Mouse (Mus musculus) liver, embryonic 16.5 days (tissue): ENCODE measurements around the gene Madcam1. TPM values are rescaled to one million over a fixed set of nuclear protein-coding genes. Genes with fewer than 3 reads are reported as not detected.
A peak's percentile ranks its signal among the peaks of the same experiment; 100 is the strongest.

Source experiments
- ATAC-seq: fragments of 200-750 bp; cut with Nextera tagmentation; 2 replicates; pipeline ENCODE4 v1.8.0; 2017; ENCODE audit warnings: low read depth, mild to moderate bottlenecking, moderate number of reproducible peaks, moderate library complexity
- H3K27ac ChIP-seq: fragments of 300-500 bp; sonication (generic); 2 replicates; pipeline ENCODE4 v1.5.1; 2014; ENCODE audit warnings: mild to moderate bottlenecking, low read length
- H3K27me3 ChIP-seq: fragments of 300-500 bp; sonication (generic); 2 replicates; pipeline ENCODE4 v1.6.1; 2014; ENCODE audit warnings: low read depth, low read length, mixed read lengths; ENCODE audit not compliant: control insufficient read depth, insufficient read depth
- H3K36me3 ChIP-seq: fragments of 300-500 bp; sonication (generic); 2 replicates; pipeline ENCODE4 v1.6.1; 2014; ENCODE audit warnings: mild to moderate bottlenecking; ENCODE audit not compliant: control insufficient read depth, insufficient read depth
- H3K4me1 ChIP-seq: fragments of 300-500 bp; sonication (generic); 2 replicates; pipeline ENCODE4 v1.6.1; 2014; ENCODE audit warnings: low read depth, low read length, mixed read lengths; ENCODE audit not compliant: control insufficient read depth
- H3K4me2 ChIP-seq: fragments of 300-500 bp; sonication (generic); 2 replicates; pipeline ENCODE4 v1.6.1; 2014; ENCODE audit warnings: low read depth, low read length, mixed read lengths
- H3K4me3 ChIP-seq: fragments of 300-500 bp; sonication (generic); 2 replicates; pipeline ENCODE4 v1.5.1; 2014; ENCODE audit warnings: low read depth, mild to moderate bottlenecking, low read length
- H3K9ac ChIP-seq: fragments of 300-500 bp; sonication (generic); 2 replicates; pipeline ENCODE4 v1.6.1; 2014; ENCODE audit warnings: low read depth, low read length
- H3K9me3 ChIP-seq: fragments of 300-500 bp; sonication (generic); replicated peaks from 2 replicates; pipeline ENCODE4 v1.6.1; 2016; ENCODE audit warnings: low read length; ENCODE audit not compliant: control insufficient read depth
- WGBS: fragments of 180-500 bp; shearing (Covaris S2); extraction: QIAGEN DNeasy Blood & Tissue Kit; methylation state at CpG from one replicate; pipeline ENCODE4 v1.1.7; 2014; ENCODE audit not compliant: insufficient replicate concordance; 5-methylcytosine and 5-hydroxymethylcytosine counted together
- polyA plus RNA-seq: library from polyadenylated mRNA; unstranded; fragments of >200 nt; fragmentation: Nextera tagmentation; extraction: Ambion mirVana; gene quantifications from 2 replicates; pipeline ENCODE4 v1.2.1, GENCODE M21; 2015

Madcam1 gene
- polyA plus RNA-seq, 1 experiment from 2014 or later: 0.24 TPM

GRCm38 (mm10) chr10:79671396-79672087, 7.2 kb downstream of the Madcam1 start:
- Histone ChIP-seq H3K4me2 (no peak overlapping the region), H3K36me3 (no peaks in the 10 kb centered on the region)

GRCm38 (mm10) chr10:79672088-79672455, 7.7 kb downstream of the Madcam1 start:
- H3K4me2 ChIP-seq: no peak overlapping the region
- no peaks in the 10 kb centered on the region for H3K9me3 ChIP-seq
- H3K4me3 ChIP-seq: no peak overlapping the region
- no peaks in the 10 kb centered on the region for H3K27me3 ChIP-seq
- no peak overlapping the region for H3K9ac ChIP-seq
- peaks cover 12% of the 10 kb centered on the region for H3K4me1 ChIP-seq
- H3K27ac ChIP-seq: no peak overlapping the region
- no peaks in the 10 kb centered on the region for H3K36me3 ChIP-seq
- 61% methylated on average over 3 of the region's 3 CpGs for WGBS
- ATAC-seq: no peak

More at GRCm38 (mm10) chr10:79671396-79672087, 7.2 kb downstream of the Madcam1 start:
- WGBS: 68% methylated on average over 6 of the region's 6 CpGs
- Histone ChIP-seq H3K9me3 (no peaks in the 10 kb centered on the region), H3K4me3 (no peak overlapping the region), H3K27ac (no peak overlapping the region), H3K27me3 (no peaks in the 10 kb centered on the region), H3K4me1 (peaks cover 12% of the 10 kb centered on the region), H3K9ac (no peak overlapping the region)
- no peak for ATAC-seq

DNA sequence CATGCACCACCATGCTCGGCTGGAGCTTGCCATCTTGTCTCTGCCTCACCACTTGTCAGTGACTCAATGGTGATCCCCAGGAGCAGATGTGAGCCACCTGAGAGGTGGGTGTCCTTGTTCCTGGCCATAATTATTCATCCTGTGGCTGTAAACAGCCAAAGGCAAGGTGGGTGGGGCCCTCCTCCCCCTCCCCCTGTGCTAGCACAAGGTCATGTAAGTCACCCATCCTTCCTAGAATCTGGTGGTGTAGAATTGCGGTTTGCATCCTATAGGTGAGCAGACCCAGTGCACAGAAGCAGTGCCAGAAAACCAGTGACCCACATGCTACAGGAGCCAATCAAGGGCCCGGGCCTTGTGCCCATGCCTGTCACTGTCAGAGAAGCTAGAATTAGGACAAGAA, 8.7 kb downstream of the Madcam1 start:
- WGBS: 54% methylated on average over 3 of the region's 3 CpGs
- no peaks in the 10 kb centered on the region for H3K9me3 ChIP-seq
- H3K27me3 ChIP-seq: no peaks in the 10 kb centered on the region
- H3K9ac ChIP-seq: no peak overlapping the region
- ATAC-seq: no peak
- H3K4me2 ChIP-seq: no peak overlapping the region
- no peak overlapping the region for H3K27ac ChIP-seq
- H3K4me1 ChIP-seq: peaks cover 12% of the 10 kb centered on the region
- no peak overlapping the region for H3K4me3 ChIP-seq
- H3K36me3 ChIP-seq: no peaks in the 10 kb centered on the region

- Histone ChIP-seq H3K36me3 (no peaks in the 10 kb centered on the region), H3K27me3 (no peaks in the 10 kb centered on the region; the same call in 1 of the 2 replicates), H3K4me1 (peaks cover 8% of the 10 kb centered on the region), H3K27ac (no peak overlapping the region), H3K4me2 (no peak overlapping the region), H3K9me3 (no peaks in the 10 kb centered on the region), H3K9ac (no peak overlapping the region), H3K4me3 (no peak overlapping the region)
- 74% methylated on average over 44 of the region's 44 CpGs for WGBS
- no peak for ATAC-seq
Observed at GRCm38 (mm10) chr10:79675346-79676035, 11.1 kb downstream of the Madcam1 start.

DNA sequence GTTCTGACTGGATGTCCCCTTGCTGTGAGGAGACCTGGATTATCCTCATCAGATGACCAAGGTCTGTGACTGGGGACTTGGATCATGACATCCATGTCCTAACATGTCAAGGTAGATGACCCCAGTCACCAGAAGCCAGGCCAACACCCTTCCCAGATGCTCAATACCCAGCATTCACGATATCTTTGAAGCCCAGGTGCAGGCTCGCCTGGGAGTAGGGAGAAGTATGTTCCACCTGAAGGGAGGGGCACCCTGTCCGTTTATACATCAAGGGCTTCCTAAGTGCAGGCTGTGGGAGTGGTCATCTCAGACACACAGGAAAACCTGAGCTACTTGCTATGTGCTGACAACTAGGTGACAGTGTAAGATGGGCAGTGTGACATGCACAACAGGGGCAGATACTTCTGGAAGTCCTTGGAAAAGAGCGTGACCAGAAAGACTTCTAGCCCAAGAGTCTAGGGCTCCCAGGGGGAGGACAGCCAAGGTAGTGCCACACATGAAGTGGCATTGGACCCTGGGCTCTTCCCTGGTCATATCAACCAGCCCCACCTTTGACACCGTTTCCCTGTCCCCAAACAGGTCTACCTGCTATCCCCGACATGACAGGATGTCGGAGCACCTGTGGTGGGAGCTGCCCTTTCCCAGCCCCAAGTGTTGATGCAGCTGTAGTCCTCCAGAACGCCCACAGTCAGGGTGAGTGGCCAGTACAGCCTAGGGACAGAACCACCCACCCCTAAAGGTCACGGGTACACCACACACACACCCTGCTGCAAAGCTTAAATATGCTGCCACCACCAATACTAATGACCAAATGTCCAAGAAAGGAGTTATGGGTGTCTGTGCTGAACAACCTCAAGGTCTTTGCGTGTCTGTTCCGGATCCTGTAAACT, 16.5 kb downstream of the Madcam1 start:
- no peak for ATAC-seq
- Histone ChIP-seq H3K9me3 (no peaks in the 10 kb centered on the region), H3K27ac (peak overlapping the region; percentile 100), H3K9ac (peak overlapping the region; percentile 77), H3K4me2 (peak overlapping the region; percentile 99), H3K36me3 (peaks cover 14% of the 10 kb centered on the region), H3K4me1 (peaks cover 33% of the 10 kb centered on the region), H3K4me3 (peak overlapping the region; percentile 72), H3K27me3 (no peaks in the 10 kb centered on the region; the same call in 1 of the 2 replicates)
- 27% methylated on average over 11 of the region's 11 CpGs for WGBS

- Histone ChIP-seq H3K4me3 (peak within 1 kb of the TSS; percentile 72), H3K27ac (peak within 1 kb of the TSS; percentile 100), H3K27me3 (no peaks in the 10 kb centered on the region; the same call in 1 of the 2 replicates), H3K9me3 (no peaks in the 10 kb centered on the region), H3K4me1 (peaks cover 33% of the 10 kb centered on the region), H3K36me3 (peaks cover 22% of the 10 kb centered on the region), H3K9ac (peak within 1 kb of the TSS; percentile 86), H3K4me2 (peak within 1 kb of the TSS; percentile 99)
- peak; percentile 92 for ATAC-seq
- under 1% methylated on average over 79 of the region's 84 CpGs for WGBS
Observed at GRCm38 (mm10) chr10:79681591-79682245, 17.4 kb downstream of the Madcam1 start, which contains the start of gene Cdc34. Gene Cdc34, plus strand, starts transcription at chr10:79682195.

DNA sequence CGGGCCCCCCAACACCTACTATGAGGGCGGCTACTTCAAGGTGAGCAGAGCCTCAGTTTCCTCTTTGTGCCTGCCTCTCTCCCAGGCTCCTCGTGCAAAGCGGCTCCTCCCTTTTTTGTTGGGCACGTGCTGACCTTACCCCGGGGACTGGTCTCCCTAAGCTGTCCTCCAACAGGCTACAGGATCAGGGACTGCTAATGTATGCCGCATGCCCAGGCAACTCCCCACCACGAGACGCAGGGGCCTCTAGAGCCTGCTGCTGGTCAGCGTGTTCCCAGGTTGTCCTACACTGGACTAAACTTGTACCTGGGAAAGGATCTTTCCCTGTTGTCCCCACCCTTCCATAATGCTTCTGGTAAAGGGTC, 18.2 kb downstream of the Madcam1 start:
- 0% methylated on average over 10 of the region's 10 CpGs for WGBS
- peak overlapping the region; percentile 86 for H3K9ac ChIP-seq
- peaks cover 33% of the 10 kb centered on the region for H3K4me1 ChIP-seq
- H3K4me3 ChIP-seq: peak overlapping the region; percentile 72
- no peak for ATAC-seq
- H3K4me2 ChIP-seq: peak overlapping the region; percentile 95
- peaks cover 30% of the 10 kb centered on the region for H3K36me3 ChIP-seq
- H3K27ac ChIP-seq: peak overlapping the region; percentile 80
- no peaks in the 10 kb centered on the region; the same call in 1 of the 2 replicates for H3K27me3 ChIP-seq
- H3K9me3 ChIP-seq: no peaks in the 10 kb centered on the region

- peaks cover 33% of the 10 kb centered on the region for H3K4me1 ChIP-seq
- peak overlapping the region; percentile 72 for H3K4me3 ChIP-seq
- no peaks in the 10 kb centered on the region for H3K9me3 ChIP-seq
- 1% methylated on average over 10 of the region's 10 CpGs for WGBS
- peak overlapping the region; percentile 86 for H3K9ac ChIP-seq
- no peak for ATAC-seq
- H3K27me3 ChIP-seq: no peaks in the 10 kb centered on the region; the same call in 1 of the 2 replicates
- peaks cover 35% of the 10 kb centered on the region for H3K36me3 ChIP-seq
- peak overlapping the region; percentile 95 for H3K4me2 ChIP-seq
- peak overlapping the region; percentile 80 for H3K27ac ChIP-seq
Observed at GRCm38 (mm10) chr10:79682916-79683582, 18.7 kb downstream of the Madcam1 start.
